Mouse (Mus musculus): ENCODE measurements at regions not wholly inside any gene's neighbourhood (a gene's known extent, or its start where the extent isn't known, plus 50 kb on each side); places are given as distances from the start of the nearest gene placed in this dataset.
A peak's percentile ranks its signal among the peaks of the same experiment; 100 is the strongest.

DNA sequence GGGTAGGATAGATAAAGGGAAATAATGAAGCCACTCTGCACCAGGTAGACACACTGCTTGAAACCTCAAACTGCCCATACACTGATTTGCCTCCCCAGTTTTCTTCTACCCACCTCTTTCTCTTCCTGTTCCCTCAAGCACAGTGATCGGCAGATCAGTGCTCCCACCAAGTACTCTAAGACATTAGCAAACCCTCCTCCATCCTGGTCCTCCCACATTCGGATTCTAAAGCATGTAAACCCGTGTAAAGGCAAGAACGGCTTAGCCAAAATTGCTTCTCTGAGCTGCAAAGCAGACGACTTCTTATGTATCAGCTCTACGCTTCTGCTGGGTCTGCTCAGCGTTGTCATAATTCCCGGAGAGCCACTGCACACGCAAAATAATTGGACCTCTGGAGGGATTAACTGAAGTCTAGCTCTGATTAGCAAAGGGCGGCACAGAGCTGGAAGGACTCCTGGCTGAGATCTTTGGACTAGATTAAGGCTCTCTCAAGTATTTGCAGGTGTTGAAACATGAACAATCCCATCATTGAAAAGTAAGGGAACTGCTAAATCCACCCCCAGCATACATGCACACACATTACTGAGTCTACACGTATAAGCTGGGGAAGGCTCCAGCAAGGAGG lies 67.2 kb downstream of the Mtx3 start:
- DNase-seq (ENCODE audit: low spot score in 2 of 2): no peak

DNA sequence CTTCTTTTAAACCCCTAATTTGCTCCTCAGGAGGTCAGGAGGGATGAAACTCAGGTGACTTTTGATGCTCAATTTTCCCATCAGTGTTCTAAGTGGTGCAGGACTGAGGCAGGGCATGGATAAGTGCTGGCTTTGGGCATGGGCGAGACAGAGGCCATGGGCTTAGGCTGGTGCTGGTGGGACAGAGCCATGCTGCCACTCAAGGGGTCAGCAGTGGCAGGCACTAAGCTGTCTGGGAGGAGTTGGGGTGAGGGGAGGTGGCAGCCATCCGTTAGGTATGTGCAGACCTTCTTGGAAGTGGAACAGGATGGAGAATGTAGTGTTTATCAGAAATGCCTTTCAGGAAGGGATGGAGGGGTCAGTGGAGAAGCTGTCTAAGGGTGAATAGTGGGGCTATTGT lies 68.1 kb downstream of the Mtx3 start:
- DNase-seq (ENCODE audit: low spot score in 2 of 2): no peak

DNA sequence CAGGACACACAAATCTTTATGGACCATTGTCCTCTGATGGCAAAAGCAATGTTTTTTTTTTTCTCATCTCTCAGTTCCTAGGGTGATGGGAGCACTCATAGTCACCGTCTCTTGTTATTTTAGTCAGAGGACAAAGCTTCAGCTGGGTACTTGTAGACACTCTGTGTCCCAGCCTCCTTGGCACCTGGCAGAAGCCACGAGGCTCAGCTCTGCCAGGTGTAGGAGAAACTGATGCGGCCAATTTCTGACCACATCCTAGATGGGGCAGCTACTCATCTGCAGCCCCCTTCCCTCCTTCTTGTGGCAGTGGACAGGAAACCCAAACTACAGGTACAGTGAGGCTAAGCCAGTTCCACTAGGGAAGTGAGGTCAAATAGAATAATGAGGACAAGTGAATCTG lies 70.1 kb downstream of the Mtx3 start:
- DNase-seq (ENCODE audit: low spot score in 2 of 2): no peak

DNA sequence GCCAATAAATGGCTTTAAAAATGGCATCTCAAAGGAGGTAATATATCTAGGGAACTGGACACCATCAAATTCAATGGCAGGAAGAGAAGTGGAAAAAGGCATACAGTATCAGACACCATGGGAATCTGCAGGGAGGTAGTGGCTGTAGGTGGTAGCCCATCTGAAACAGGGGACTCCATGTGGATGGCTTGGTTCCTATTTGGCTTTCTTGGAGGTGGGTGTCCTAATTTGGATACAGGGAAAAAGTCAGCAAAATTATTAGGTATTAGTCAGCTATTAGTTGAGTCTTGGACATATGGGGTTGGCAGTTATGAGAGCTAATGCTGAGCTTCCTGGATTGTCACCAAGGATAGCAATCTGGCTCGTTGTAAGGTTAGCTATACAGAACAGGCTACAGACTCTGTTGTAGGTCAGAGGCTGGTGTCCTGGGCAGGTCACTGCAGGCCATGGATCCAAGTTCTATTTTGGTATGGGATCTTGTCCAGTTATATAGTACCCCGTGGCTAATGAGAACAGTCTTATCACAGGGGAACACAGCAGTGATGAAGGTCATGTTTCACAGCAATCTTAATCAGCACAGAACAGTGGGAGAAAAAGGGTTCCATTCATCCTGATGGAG lies 70.8 kb downstream of the Mtx3 start:
- DNase-seq (ENCODE audit: low spot score in 2 of 2): no peak

DNA sequence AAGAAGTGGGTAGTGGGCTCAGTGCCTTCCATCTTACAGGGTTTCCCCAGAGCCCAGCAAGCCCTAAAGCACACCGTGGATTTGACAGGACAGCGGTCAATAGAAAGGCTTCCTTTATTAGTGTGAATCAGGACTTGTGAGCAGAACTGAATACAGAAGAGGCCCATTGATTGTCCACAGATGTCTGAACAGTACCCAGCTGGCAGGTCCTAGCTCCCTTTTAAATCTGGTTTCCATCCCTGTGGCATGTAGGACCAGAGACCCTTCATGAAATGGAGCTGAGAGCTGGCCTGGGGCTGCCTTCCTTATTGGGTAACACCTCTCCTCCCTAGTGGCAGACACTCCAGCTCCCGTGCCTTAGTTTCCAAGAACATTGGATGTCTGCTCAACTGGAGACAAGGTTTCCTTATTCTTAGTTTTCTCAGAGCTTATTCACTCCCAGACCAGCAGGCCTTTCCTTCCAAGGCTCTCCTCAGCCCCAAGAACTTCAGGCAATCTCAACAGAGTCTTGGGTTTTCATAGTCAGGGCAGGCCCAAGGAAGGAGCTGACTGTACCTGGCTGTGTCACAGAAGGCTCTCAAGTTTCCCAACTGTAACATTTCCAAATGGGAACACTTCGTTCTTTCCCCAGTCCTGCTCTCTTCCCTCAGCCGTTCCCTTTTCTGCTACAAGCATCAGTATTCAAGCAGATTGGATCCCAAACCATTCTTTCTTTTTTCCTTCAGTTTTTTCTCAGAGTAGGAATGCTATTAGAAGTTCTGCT lies 71.6 kb downstream of the Mtx3 start:
- DNase-seq (ENCODE audit: low spot score in 2 of 2): no peak

DNA sequence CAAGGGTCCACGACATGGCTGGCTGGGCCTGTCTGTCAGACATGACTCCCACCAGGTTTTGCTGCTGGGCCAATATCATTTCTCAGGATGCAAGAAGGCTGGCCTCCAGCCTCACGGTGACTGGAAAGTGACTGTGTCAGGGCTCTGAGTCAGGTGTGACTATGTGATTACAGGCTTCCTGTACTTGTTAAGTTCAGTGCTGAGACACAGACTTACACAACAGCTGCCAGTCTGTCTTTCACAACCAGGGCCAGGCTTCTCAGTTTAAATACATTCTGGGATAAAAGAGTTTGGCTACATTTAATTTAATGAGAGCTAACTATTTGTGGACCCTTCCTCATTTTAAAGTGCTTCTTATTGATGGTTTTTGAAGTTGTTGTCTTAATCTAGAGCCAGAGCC lies 75.3 kb downstream of the Mtx3 start:
- DNase-seq (ENCODE audit: low spot score in 2 of 2): no peak

DNA sequence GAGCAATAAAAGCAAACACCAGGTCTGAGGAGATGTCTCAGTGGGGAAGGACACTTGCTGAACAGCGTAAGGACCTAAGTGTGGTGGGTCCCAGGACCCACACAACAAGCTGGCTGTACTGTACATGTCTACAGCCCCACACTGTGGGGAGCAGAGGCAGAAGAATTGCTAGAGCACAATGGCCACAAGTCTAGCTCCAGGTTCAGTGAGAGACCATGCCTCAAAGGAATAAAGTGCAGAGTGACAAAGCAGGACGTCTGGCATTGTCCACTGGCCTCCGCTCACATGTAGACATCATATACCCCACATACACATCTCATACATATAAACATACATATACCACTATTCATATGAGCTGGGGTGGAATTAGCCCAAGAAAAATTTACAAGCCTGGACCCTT lies 77.4 kb downstream of the Mtx3 start:
- DNase-seq (ENCODE audit: low spot score in 2 of 2): no peak

DNA sequence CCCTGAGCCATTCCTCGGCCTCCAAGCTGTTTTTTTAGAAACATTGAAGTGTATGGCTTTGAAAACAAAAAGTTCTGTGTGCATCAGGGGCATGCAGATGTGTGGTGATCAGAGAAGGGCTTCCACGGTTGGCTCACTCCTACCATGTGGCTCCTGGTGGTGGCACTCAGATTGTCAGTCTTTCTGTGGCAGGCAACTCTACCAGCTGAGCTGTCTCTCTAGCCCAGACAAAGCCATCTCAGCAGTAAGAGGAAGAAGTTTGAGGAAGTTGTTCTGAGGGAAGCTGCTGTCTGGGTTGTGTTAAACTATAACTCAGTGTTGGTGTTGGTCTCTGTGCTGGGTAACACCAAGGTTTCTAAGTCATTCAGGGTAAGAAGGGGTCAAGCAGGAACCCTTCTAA lies 78.9 kb downstream of the Mtx3 start:
- no peak for DNase-seq (ENCODE audit: low spot score in 2 of 2)

DNA sequence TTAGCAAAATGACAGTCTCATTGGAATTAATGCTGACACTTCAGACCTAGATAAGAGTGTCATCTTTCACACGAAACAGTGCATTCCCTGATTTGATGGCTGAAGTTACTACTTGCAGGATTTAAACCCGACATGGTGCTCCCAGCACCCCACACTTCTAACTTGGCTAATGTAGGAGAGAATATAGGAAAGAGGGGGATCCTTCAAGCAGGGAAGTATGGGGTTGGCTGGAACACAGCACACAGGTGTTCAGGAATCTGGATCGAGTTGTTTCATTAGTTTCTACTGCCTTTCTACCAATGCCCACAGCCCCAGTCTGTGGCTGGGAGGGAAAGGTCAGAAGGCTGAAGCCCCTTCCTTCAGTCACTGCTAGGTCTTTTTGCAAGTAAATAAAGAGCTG lies 79.5 kb downstream of the Mtx3 start:
- DNase-seq (ENCODE audit: low spot score in 2 of 2): no peak

DNA sequence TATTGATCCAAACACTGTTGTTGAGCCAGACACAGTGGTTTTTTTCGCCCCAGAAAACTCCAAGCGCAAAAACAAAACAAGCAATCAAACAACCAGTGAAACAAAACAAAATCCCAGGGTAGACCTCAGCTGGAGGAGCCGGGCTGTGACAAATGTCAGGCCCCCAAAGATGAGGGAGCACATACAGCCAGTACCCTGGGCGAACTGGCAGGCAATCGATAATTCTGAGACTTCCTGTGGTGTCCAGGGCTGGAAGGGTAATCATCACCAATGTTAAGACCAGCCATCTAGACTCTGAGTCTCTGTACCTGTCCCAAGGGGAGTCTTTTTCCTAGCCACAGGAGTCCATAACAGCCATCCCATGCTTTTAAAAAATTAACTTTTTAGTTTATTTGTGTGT lies 80.6 kb downstream of the Mtx3 start:
- DNase-seq (ENCODE audit: low spot score in 2 of 2): no peak

DNA sequence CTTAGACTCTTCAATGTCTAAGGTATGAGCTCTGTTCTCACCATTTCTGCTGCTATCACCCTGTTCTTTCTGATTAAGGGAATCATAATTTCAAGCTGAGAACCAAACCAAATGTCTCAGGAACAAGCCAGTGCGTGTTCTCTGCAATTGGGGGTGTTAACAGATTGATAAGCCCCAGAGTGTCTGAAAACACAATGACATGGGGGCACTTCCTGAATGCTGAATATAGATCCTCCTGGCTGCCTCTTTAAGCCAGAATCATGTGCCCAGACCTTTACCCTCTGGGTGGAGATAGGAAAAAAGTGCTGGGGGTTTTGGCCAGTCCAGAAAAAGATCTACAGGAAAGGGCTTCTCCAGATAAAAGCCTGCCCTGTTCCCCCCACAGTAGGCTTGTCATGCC lies 84.0 kb downstream of the Mtx3 start:
- no peak for DNase-seq (ENCODE audit: low spot score in 2 of 2)

DNA sequence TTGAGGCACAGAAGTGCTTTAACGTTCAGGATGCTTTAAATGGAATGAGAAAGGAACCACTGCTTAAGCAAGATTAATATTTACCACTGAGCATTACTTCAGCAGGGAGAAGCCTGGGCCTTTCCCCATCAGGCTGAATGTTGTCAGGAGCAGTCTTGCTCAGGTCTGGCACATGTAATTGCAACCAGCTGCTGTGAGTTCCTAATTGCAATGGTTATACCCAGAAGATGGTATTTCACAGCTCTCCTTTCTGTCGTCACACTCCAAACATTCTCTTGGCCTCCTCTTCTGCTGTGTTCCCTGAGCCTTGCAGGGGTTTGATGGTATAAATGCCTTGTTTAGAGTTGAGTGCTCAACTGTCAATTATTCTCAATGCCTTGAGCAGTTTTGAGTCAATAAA lies 87.1 kb downstream of the Mtx3 start:
- DNase-seq (ENCODE audit: low spot score in 2 of 2): no peak

DNA sequence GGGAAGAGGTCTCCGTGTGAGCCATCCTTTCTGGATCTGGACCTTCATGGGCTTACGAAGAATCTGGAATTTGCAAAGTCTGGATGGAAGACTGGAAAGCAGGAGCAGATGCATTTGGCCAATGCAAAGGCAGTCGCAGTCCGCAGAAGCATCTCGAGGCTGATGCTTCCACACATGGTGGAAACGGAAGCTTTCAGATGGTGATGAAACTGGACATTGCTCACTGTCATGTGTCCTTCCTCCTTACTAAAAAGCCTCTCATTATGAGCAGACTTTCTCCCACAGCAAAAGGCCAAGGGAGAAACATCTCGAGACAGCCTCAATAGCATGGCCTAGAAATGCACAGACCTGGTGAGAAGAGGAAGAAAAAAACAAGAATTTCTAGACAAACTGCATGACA lies 94.5 kb downstream of the Mtx3 start:
- no peak for DNase-seq (ENCODE audit: low spot score in 2 of 2)

DNA sequence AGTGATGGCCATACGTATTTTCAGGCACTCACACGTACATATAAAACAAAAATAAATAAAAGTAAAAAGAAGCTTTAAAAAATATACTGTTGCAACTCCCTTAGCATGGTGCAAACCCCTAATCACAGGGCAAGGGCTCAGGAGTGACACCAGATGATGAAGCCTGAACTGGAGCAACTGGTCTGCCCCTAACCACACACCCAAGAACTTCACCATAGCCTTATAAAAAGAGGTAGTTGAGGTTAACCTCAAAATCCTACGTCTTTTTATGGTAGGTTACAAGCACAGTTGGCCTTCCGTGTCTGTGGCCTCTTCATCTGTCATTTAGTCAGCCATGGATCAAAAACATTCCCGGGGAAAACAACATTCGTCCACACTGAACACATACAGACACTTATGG lies 96.0 kb downstream of the Mtx3 start:
- no peak for DNase-seq (ENCODE audit: low spot score in 2 of 2)

DNA sequence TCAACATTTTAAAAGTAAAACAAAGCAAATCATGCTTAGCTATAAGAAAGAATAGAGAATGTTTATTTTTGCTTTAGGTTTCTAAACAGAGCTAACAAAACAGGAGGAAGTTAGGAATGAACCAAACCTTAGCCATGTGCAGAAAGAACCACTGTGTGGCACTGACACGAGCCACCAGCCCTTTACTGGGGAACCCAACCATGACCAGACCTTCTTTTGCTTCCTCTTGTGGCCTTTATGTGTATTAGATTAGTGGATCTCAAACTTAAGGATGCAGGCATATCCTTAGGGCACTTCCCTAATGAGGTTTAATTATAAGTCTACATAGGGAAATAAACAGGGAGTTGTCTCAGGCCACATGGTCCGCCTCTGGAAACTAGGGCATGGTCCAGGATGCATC lies 104.0 kb downstream of the Mtx3 start:
- no peak for DNase-seq (ENCODE audit: low spot score in 2 of 2)

DNA sequence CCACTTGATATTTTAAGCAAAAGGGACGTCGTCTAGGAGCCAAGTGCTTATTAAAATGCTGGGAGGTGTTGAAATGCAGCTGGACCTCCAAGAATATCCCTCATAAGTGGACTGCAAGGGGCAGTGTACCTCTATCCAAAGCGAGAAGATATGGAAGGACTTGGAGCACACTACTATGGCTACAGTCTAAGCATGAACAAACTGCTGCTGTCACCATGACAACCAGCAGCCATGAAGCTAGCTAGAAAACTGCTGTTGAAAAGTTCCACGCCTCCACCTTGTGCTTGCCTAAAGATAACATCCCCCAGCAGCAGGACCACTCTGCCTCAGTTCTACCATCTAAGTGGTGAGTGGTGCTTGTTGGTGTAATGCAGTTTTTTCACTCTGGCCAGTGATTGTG lies 115.5 kb downstream of the Mtx3 start:
- DNase-seq (ENCODE audit: low spot score in 2 of 2): peak; percentile 40 to 69

DNA sequence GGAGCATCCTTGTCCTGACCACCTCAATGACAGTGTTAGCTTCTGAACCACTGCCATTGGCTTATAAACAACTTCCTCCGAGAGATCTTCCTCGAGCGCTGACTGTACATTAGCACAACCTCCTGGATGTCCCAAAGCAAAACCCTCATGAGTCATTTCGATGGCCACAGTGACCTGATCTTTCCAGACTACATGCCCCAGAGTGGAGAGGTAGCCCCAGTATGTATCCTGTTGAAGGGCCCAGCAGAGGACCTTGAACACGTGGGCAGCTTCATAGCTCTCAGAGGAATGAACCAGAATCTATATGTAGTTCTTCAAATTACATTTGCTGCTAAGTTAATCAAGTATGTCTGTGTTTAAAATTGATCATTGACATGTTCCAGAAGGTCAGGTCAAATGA lies 118.1 kb downstream of the Mtx3 start:
- no peak for DNase-seq (ENCODE audit: low spot score in 2 of 2)

DNA sequence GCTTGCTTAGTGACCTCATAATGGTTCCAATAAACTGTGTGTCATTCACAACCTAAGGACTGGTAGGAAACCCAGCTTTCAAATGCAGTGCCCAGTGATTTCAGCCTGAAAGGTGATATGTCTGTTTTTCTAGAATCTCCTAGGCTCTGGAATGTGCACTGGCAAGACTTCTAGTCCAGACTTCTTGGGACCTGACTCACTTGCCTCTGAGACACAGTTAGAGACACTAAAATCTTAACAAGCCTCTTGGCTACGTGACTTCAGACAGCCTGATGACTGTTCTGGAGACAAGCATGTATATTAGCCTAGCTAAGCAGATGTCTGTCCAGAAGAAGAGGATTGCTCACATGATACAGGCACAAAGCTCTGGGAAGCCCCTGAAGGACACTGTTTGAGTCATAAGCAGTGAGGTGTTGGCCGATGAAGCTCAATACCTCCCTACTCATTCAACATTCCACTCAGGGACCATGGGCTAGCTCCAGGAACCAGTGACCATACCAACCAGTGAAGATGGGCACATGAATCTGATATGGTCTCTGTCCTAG lies 118.9 kb downstream of the Mtx3 start:
- no peak for DNase-seq (ENCODE audit: low spot score in 2 of 2)

DNA sequence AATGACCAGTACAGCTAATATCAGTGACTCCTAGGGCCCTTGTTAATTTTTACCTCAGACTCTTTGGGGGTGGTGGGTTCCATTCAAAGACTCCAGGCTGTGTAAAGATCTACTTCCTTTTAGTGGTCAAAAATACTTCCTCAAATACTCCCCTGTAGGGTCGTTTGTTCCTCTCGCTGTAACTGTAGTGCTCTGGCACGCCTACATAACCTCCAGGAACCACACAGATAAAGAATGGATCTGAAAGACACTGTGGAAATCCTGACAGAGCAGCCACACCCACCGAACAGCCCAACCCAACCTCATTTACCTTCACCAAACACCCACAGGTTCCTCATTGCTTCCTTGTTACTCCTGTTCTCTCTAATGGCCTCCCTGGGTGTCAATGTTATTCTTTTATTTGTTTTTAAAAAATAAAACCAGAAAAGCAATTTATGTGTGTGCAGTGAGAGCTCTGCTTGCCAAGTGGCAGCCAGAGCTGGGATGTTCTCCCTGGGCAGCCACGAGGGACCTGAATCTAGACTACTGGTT lies 119.7 kb downstream of the Mtx3 start:
- no peak for DNase-seq (ENCODE audit: low spot score in 2 of 2)

DNA sequence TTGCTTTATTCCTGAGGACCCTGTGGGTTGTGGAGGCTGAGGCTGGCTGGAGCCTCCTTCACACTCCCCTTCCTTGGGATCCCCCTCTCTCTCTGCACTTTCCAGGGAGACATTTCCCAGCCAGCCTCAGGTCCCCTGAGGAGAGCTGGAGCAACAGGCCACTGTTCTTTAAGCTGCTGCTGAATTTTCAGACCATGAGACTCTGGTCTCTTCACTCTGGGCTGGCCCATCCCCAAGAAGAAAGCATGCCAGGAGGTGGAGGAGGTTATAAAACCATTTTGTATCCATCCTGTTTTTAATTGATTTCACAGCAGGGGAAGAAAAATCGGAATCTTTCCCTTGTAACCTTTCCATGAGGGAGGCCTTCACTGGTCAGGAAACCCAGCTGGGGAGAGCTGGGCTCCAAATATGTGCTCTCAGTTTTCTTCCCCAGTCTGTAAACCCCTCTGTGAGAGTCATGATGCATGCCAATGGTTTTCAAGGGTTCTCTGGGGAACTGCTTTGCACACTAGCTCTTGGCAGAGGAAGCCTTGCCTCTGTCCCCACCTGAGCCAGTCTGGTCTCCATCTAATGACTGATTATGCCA lies 122.6 kb downstream of the Mtx3 start:
- DNase-seq (ENCODE audit: low spot score in 2 of 2): no peak

DNA sequence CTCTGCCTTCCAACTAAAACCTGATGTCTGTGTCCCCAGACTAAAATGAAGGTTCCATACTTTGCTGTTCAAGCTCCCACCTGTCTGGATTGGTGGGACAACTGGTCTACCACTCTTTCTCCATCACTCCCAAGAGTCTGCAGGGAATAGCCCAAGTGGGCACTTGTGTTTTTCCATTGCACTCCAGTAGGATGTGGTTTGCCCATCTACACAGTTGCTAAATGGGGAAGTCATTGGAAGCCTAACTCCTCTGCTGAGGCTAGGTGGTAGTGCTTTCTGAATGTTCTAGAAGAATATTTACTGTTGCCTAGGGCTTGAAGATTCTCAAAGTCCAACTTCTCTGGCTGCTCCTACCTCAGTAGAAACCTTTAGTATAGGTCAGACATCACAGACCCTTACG lies 125.0 kb downstream of the Mtx3 start:
- DNase-seq (ENCODE audit: low spot score in 2 of 2): no peak

DNA sequence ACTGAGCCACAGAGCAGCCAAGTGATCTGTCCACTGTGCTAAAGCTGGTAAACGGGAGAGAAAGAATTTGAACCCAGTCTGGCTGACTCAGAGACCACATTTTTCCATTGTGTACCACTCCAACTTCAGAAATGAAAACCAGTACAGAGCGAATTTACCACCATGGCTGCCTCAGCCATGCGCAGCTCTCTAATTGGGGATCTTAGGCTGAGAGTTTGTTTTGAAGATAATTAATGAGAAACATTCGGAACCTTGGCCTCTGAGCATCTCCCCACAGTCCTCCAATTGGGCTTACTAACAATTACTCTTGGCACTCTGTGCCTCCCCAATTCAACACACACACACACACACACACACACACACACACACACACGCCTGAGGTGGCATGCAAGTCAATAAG lies 128.3 kb downstream of the Mtx3 start:
- no peak for DNase-seq (ENCODE audit: low spot score in 2 of 2)
